Mouse (Mus musculus) megakaryocyte, embryonic 14.5 days (primary cell): ENCODE measurements at regions not wholly inside any gene's neighbourhood (a gene's known extent, or its start where the extent isn't known, plus 50 kb on each side); places are given as distances from the start of the nearest gene placed in this dataset.

Source experiments
- FLI1 ChIP-seq: IDR thresholded peaks from 2 replicates; pipeline ENCODE4 v1.6.1; 2012; ENCODE audit warnings: low read length, inconsistent platforms, mixed read lengths
- GATA1 ChIP-seq: IDR thresholded peaks from 3 replicates; pipeline ENCODE4 v1.6.1; 2012; ENCODE audit warnings: mixed read lengths, low read length, inconsistent platforms, borderline replicate concordance

- no peak for TF ChIP-seq GATA1
- TF ChIP-seq FLI1, result no peak
Measured at GRCm38 (mm10) chr2:46187265-46187888, 1070.2 kb upstream of the Zeb2 start.
